28 mouse cellular contexts compared by ENCODE assay signal in the genomic region with DNA sequence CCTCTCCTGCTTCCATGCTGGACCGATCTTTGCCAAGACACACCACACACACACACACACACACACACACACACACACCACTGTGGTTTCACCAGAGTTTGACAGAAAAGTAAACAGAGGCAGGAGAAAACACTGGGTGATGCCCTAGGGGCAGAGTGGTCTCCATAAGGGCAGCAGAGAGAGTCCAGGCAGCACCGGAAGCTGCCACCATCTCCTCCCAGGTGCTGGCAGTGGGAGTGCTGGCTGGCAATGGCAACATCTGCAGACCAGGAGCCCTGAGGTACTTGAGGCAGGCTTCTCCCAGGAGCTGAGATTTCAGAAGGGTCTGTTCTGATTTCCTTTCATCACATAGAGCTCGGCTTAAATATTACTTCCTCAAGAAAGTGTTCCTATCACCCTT. TPM values are rescaled to one million over a fixed set of nuclear protein-coding genes. Genes with fewer than 3 reads are reported as not detected.
DNase-seq lines count a peak whose midpoint lies in the region; ATAC-seq lines count a peak whose summit lies in the region.
"Had no signal": no experiment of that assay in that cellular context is flagged by ENCODE, and none has a peak within 500 bp of the region (broad histone marks: within the 10 kb centered on the region; RNA-seq: fewer than 3 reads in every experiment).

No protein-coding gene starts in this region.

- H3K9ac ChIP-seq in forebrain, embryonic 11.5 days (ENCODE audit: low read length): no peak overlapping the region
- no peak overlapping the region for H3K9ac ChIP-seq in forebrain, embryonic 13.5 days
- no peak overlapping the region; the same call in 1 of the 2 replicates for H3K9ac ChIP-seq in embryonic facial prominence, embryonic 13.5 days
- H3K9ac ChIP-seq in limb, embryonic 12.5 days (replicated peaks): no peak overlapping the region
- H3K9ac ChIP-seq: forebrain, postnatal 0 days; heart, embryonic 12.5 days; heart, embryonic 15.5 days had no signal

- peak; percentile 50 for DNase-seq in forebrain, embryonic 11.5 days (ENCODE audit: low spot score)
- no peak for DNase-seq in layer of hippocampus, adult 11-12 months (ENCODE audit: low spot score)
- no peak for DNase-seq in testis, postnatal 10 days (ENCODE audit: low spot score)
- no peak for DNase-seq in Muller cell, postnatal 12 days (ENCODE audit: inconsistent ontology term)
- DNase-seq: adrenal gland, postnatal 14 days; cerebellum, adult 11 months; cerebellum, adult 2 months; cerebellum, adult 9-11 months; cerebellum, postnatal 25 days; embryo, embryonic 11 days; forebrain, postnatal 0 days; gastrocnemius, adult 2 months; gastrocnemius, postnatal 25 days; heart, adult 18-20 months; heart, postnatal 10 days; heart, postnatal 36 days had no signal

- no peak overlapping the region for H3K4me2 ChIP-seq in forebrain, embryonic 11.5 days (ENCODE audit: low read depth, low read length, severe bottlenecking)
- H3K4me2 ChIP-seq in forebrain, embryonic 13.5 days: no peak overlapping the region
- H3K4me2 ChIP-seq in embryonic facial prominence, embryonic 13.5 days: peak overlapping the region; percentile 22; the same call in 1 of the 2 replicates
- peak overlapping the region; percentile 34 for H3K4me2 ChIP-seq in limb, embryonic 12.5 days
- H3K4me2 ChIP-seq: heart, embryonic 12.5 days; heart, embryonic 15.5 days; hindbrain, embryonic 13.5 days had no signal

- no peak overlapping the region for H3K27ac ChIP-seq in forebrain, embryonic 11.5 days (ENCODE audit: low read depth, low read length)
- H3K27ac ChIP-seq in forebrain, embryonic 13.5 days: no peak overlapping the region
- no peak overlapping the region for H3K27ac ChIP-seq in embryonic facial prominence, embryonic 13.5 days
- peak overlapping the region; percentile 70 for H3K27ac ChIP-seq in limb, embryonic 12.5 days
- H3K27ac ChIP-seq: gastrocnemius, adult 2 months; heart, embryonic 15.5 days; hindbrain, embryonic 10.5 days; hindbrain, embryonic 13.5 days; hindbrain, postnatal 0 days had no signal

- H3K36me3 ChIP-seq in forebrain, embryonic 11.5 days (ENCODE audit: control insufficient read depth, insufficient read depth, low read length): no peaks in the 10 kb centered on the region
- no peaks in the 10 kb centered on the region for H3K36me3 ChIP-seq in forebrain, embryonic 13.5 days (ENCODE audit: poor library complexity, severe bottlenecking)
- H3K36me3 ChIP-seq in embryonic facial prominence, embryonic 13.5 days: 0 out of 2 replicates have a peak, but pooled peaks cover 5% of the 10 kb centered on the region
- H3K36me3 ChIP-seq in limb, embryonic 12.5 days: no peaks in the 10 kb centered on the region
- H3K36me3 ChIP-seq: heart, embryonic 12.5 days; heart, embryonic 15.5 days; hindbrain, embryonic 10.5 days; hindbrain, embryonic 13.5 days had no signal

- no peaks in the 10 kb centered on the region for H3K9me3 ChIP-seq in forebrain, embryonic 11.5 days (ENCODE audit: control insufficient read depth, low read length)
- H3K9me3 ChIP-seq in forebrain, embryonic 13.5 days (replicated peaks): no peaks in the 10 kb centered on the region
- no peaks in the 10 kb centered on the region for H3K9me3 ChIP-seq in embryonic facial prominence, embryonic 13.5 days
- H3K9me3 ChIP-seq in limb, embryonic 12.5 days: no peaks in the 10 kb centered on the region
- H3K9me3 ChIP-seq: heart, embryonic 12.5 days; heart, embryonic 15.5 days; hindbrain, embryonic 10.5 days; hindbrain, embryonic 13.5 days had no signal

- ATAC-seq in forebrain, embryonic 11.5 days (replicated peaks; ENCODE audit: low FRiP score): no peak
- no peak for ATAC-seq in forebrain, embryonic 13.5 days
- ATAC-seq in embryonic facial prominence, embryonic 13.5 days (ENCODE audit: insufficient number of reproducible peaks, insufficient read depth, low FRiP score, low TSS enrichment, low read depth): no peak
- no peak for ATAC-seq in limb, embryonic 12.5 days (ENCODE audit: insufficient number of reproducible peaks, insufficient read depth, low FRiP score, low TSS enrichment, low read depth)
- ATAC-seq: forebrain, embryonic 14.5 days; forebrain, postnatal 0 days; hindbrain, postnatal 0 days; inflammation-experienced regulatory T-cells, adult 6 months; Patski had no signal

- peaks cover 83% of the 10 kb centered on the region for H3K27me3 ChIP-seq in forebrain, embryonic 11.5 days (ENCODE audit: control insufficient read depth, insufficient read depth, low read length)
- peaks cover 100% of the 10 kb centered on the region for H3K27me3 ChIP-seq in forebrain, embryonic 13.5 days
- H3K27me3 ChIP-seq in embryonic facial prominence, embryonic 13.5 days: peaks cover 90% of the 10 kb centered on the region
- H3K27me3 ChIP-seq in limb, embryonic 12.5 days: peaks cover 92% of the 10 kb centered on the region

- whole genome bisulfite sequencing in forebrain, embryonic 11.5 days: 71% methylated on average over 3 of the region's 3 CpGs
- WGBS in forebrain, embryonic 13.5 days: 67% methylated on average over 3 of the region's 3 CpGs
- 20% methylated on average over 3 of the region's 3 CpGs for WGBS in embryonic facial prominence, embryonic 13.5 days
- WGBS in limb, embryonic 12.5 days: 13% methylated on average over 3 of the region's 3 CpGs

- peaks cover 7% of the 10 kb centered on the region for H3K4me1 ChIP-seq in forebrain, embryonic 11.5 days (replicated peaks; ENCODE audit: control insufficient read depth, insufficient read depth, low read length)
- H3K4me1 ChIP-seq in forebrain, embryonic 13.5 days: peaks cover 28% of the 10 kb centered on the region
- H3K4me1 ChIP-seq in embryonic facial prominence, embryonic 13.5 days: peaks cover 94% of the 10 kb centered on the region
- H3K4me1 ChIP-seq in limb, embryonic 12.5 days (replicated peaks): peaks cover 98% of the 10 kb centered on the region

- no peak overlapping the region for H3K4me3 ChIP-seq in forebrain, embryonic 11.5 days (ENCODE audit: low read depth, low read length)
- no peak overlapping the region for H3K4me3 ChIP-seq in forebrain, embryonic 13.5 days
- H3K4me3 ChIP-seq in embryonic facial prominence, embryonic 13.5 days: no peak overlapping the region
- H3K4me3 ChIP-seq in limb, embryonic 12.5 days (replicated peaks): peak overlapping the region; percentile 12
- H3K4me3 ChIP-seq: erythroblast, embryonic 14.5 days; gastrocnemius, adult 2 months; heart, embryonic 12.5 days; heart, embryonic 15.5 days; hindbrain, embryonic 10.5 days; hindbrain, embryonic 13.5 days had no signal

RNA-seq across cellular contexts. Expression of a gene that starts 5.3 kb away (rescaled TPM):
- polyA plus RNA-seq in forebrain, embryonic 11.5 days (2014; fragmentation: Nextera tagmentation; extraction: Ambion mirVana): 10.5 and 11.5 TPM in 2 replicates
- 6.3 and 7.5 TPM in 2 replicates for polyA plus RNA-seq in forebrain, embryonic 13.5 days (2015; fragmentation: Nextera tagmentation; extraction: Ambion mirVana)
- polyA plus RNA-seq in embryonic facial prominence, embryonic 13.5 days (2015; fragmentation: Nextera tagmentation; extraction: Ambion mirVana): 25.4 and 27.2 TPM in 2 replicates
- 24.3 and 26.7 TPM in 2 replicates for polyA plus RNA-seq in limb, embryonic 12.5 days (2016; fragmentation: Nextera tagmentation; extraction: Ambion mirVana)
- polyA plus RNA-seq: inflammation-experienced regulatory T-cells, adult 6 months had no signal

Comparison
In these comparisons a context has a peak if more than half of its experiments do, and no peak if none do; other contexts are left out.
1. H3K4me2 ChIP-seq: peak in embryonic facial prominence, embryonic 13.5 days (single experiment) and limb, embryonic 12.5 days (single experiment); none in forebrain, embryonic 11.5 days (single experiment) and forebrain, embryonic 13.5 days (single experiment).